Mouse (Mus musculus) kidney, embryonic 15.5 days (tissue): ENCODE measurements around the gene B4galt5. TPM values are rescaled to one million over a fixed set of nuclear protein-coding genes. Genes with fewer than 3 reads are reported as not detected.
A peak's percentile ranks its signal among the peaks of the same experiment; 100 is the strongest.
"Not testable (repeated sequence)": the region's sequence is repeated elsewhere in the genome, so short reads cannot be mapped to it uniquely, and the experiment has no call there.

Experiments used
- ATAC-seq: fragments of 200-750 bp; cut with Nextera tagmentation; replicated peaks from 2 replicates; pipeline ENCODE4 v1.8.0; 2017; ENCODE audit warnings: moderate TSS enrichment; ENCODE audit not compliant: low FRiP score
- H3K27ac ChIP-seq: fragments of 300-500 bp; sonication (generic); 2 replicates; pipeline ENCODE4 v1.5.1; 2015; ENCODE audit warnings: mild to moderate bottlenecking, inconsistent platforms
- H3K27me3 ChIP-seq: fragments of 300-500 bp; sonication (generic); 2 replicates; pipeline ENCODE4 v1.6.1; 2015; ENCODE audit warnings: inconsistent platforms
- H3K36me3 ChIP-seq: fragments of 300-500 bp; sonication (generic); 2 replicates; pipeline ENCODE4 v1.6.1; 2015; ENCODE audit warnings: inconsistent platforms
- H3K4me1 ChIP-seq: fragments of 300-500 bp; sonication (generic); 2 replicates; pipeline ENCODE4 v1.6.1; 2015; ENCODE audit warnings: inconsistent platforms
- H3K4me2 ChIP-seq: fragments of 300-500 bp; sonication (generic); 2 replicates; pipeline ENCODE4 v1.6.1; 2015; ENCODE audit warnings: moderate library complexity, mild to moderate bottlenecking, inconsistent platforms
- H3K4me3 ChIP-seq: fragments of 300-500 bp; sonication (generic); replicated peaks from 2 replicates; pipeline ENCODE4 v1.5.1; 2015; ENCODE audit warnings: mild to moderate bottlenecking, inconsistent platforms
- H3K9ac ChIP-seq: fragments of 300-500 bp; sonication (generic); 2 replicates; pipeline ENCODE4 v1.6.1; 2015; ENCODE audit warnings: mild to moderate bottlenecking, inconsistent platforms
- H3K9me3 ChIP-seq: fragments of 300-500 bp; sonication (generic); replicated peaks from 2 replicates; pipeline ENCODE4 v1.6.1; 2016; ENCODE audit warnings: inconsistent platforms
- WGBS: fragments of 180-500 bp; shearing (Covaris S2); methylation state at CpG from one replicate; pipeline ENCODE4 v1.1.7; 2015; ENCODE audit warnings: mixed read lengths; 5-methylcytosine and 5-hydroxymethylcytosine counted together
- polyA plus RNA-seq: library from polyadenylated mRNA; unstranded; fragments of >200 nt; fragmentation: Nextera tagmentation; extraction: Ambion mirVana; gene quantifications from 2 replicates; pipeline ENCODE4 v1.2.1, GENCODE M21; 2015

The B4galt5 gene
- 9.6 and 12.7 TPM in 2 replicates for polyA plus RNA-seq

GRCm38 (mm10) chr2:167348376-167349282 is at the start of gene B4galt5:
Gene B4galt5, minus strand, starts transcription at chr2:167349183.
- Histone ChIP-seq H3K4me2 (peak within 1 kb of the TSS; percentile 83), H3K9ac (peak within 1 kb of the TSS; percentile 69), H3K36me3 (no peaks in the 10 kb centered on the region), H3K4me3 (peak within 1 kb of the TSS; percentile 76), H3K4me1 (peaks cover 73% of the 10 kb centered on the region), H3K27ac (peak within 1 kb of the TSS; percentile 86), H3K9me3 (no peaks in the 10 kb centered on the region), H3K27me3 (peaks cover 8% of the 10 kb centered on the region; the same call in 1 of the 2 replicates)
- ATAC-seq = peak; percentile 31
- under 1% methylated on average over 77 of the region's 111 CpGs for WGBS

GRCm38 (mm10) chr2:167396420-167396819 is 47.4 kb upstream of the B4galt5 start:
- not testable (repeated sequence) for H3K4me2 ChIP-seq, H3K27me3 ChIP-seq, H3K27ac ChIP-seq, H3K9me3 ChIP-seq, ATAC-seq, H3K4me1 ChIP-seq, H3K36me3 ChIP-seq, H3K4me3 ChIP-seq, H3K9ac ChIP-seq
- 93% methylated on average over 9 of the region's 9 CpGs for WGBS

GRCm38 (mm10) chr2:167394426-167394825 is 45.4 kb upstream of the B4galt5 start:
- Histone ChIP-seq H3K4me2 (no peak overlapping the region), H3K27me3 (no peaks in the 10 kb centered on the region), H3K36me3 (no peaks in the 10 kb centered on the region), H3K4me1 (peaks cover 6% of the 10 kb centered on the region; the same call in 1 of the 2 replicates), H3K9ac (no peak overlapping the region), H3K27ac (no peak overlapping the region), H3K9me3 (peaks cover 3% of the 10 kb centered on the region; the same call in 1 of the 2 replicates), H3K4me3 (no peak overlapping the region)
- no peak for ATAC-seq
- WGBS = 40% methylated on average over 7 of the region's 7 CpGs

- H3K27ac ChIP-seq = no peak overlapping the region
- 82% methylated on average over 6 of the region's 6 CpGs for WGBS
- peaks cover 5% of the 10 kb centered on the region; the same call in 1 of the 2 replicates for H3K9me3 ChIP-seq
- ATAC-seq = no peak
- no peaks in the 10 kb centered on the region for H3K36me3 ChIP-seq
- no peak overlapping the region for H3K4me3 ChIP-seq
- no peak overlapping the region for H3K4me2 ChIP-seq
- no peaks in the 10 kb centered on the region for H3K27me3 ChIP-seq
- H3K4me1 ChIP-seq = peaks cover 24% of the 10 kb centered on the region
- no peak overlapping the region for H3K9ac ChIP-seq
Measured at GRCm38 (mm10) chr2:167386998-167387397, 38.0 kb upstream of the B4galt5 start.

- H3K27ac ChIP-seq = no peak overlapping the region
- H3K9ac ChIP-seq = no peak overlapping the region
- no peaks in the 10 kb centered on the region for H3K36me3 ChIP-seq
- no peak overlapping the region for H3K4me2 ChIP-seq
- H3K4me1 ChIP-seq = peaks cover 27% of the 10 kb centered on the region
- H3K4me3 ChIP-seq = no peak overlapping the region
- H3K27me3 ChIP-seq = no peaks in the 10 kb centered on the region
- 86% methylated on average over 4 of the region's 4 CpGs for WGBS
- H3K9me3 ChIP-seq = peaks cover 5% of the 10 kb centered on the region; the same call in 1 of the 2 replicates
- ATAC-seq = no peak
Measured at GRCm38 (mm10) chr2:167386456-167386855, 37.5 kb upstream of the B4galt5 start.

GRCm38 (mm10) chr2:167383666-167384083 is 34.7 kb upstream of the B4galt5 start:
- no peaks in the 10 kb centered on the region for H3K27me3 ChIP-seq
- H3K4me3 ChIP-seq = no peak overlapping the region
- no peak for ATAC-seq
- H3K4me2 ChIP-seq = no peak overlapping the region
- no peaks in the 10 kb centered on the region for H3K36me3 ChIP-seq
- WGBS = 45% methylated on average over 13 of the region's 13 CpGs
- H3K9ac ChIP-seq = no peak overlapping the region
- no peaks in the 10 kb centered on the region for H3K9me3 ChIP-seq
- H3K27ac ChIP-seq = peak overlapping the region; percentile 46; the same call in 1 of the 2 replicates
- H3K4me1 ChIP-seq = peaks cover 48% of the 10 kb centered on the region

- no peaks in the 10 kb centered on the region for H3K9me3 ChIP-seq
- no peak for ATAC-seq
- 92% methylated on average over 7 of the region's 7 CpGs for WGBS
- peaks cover 61% of the 10 kb centered on the region for H3K4me1 ChIP-seq
- no peak overlapping the region for H3K27ac ChIP-seq
- no peak overlapping the region for H3K4me3 ChIP-seq
- no peaks in the 10 kb centered on the region for H3K27me3 ChIP-seq
- no peak overlapping the region for H3K9ac ChIP-seq
- no peaks in the 10 kb centered on the region for H3K36me3 ChIP-seq
- H3K4me2 ChIP-seq = no peak overlapping the region
Measured at GRCm38 (mm10) chr2:167382389-167382788, 33.4 kb upstream of the B4galt5 start.

- no peak for ATAC-seq
- no peak overlapping the region for H3K4me3 ChIP-seq
- peaks cover 65% of the 10 kb centered on the region for H3K4me1 ChIP-seq
- no peak overlapping the region for H3K27ac ChIP-seq
- H3K4me2 ChIP-seq = no peak overlapping the region
- WGBS = 64% methylated on average over 7 of the region's 7 CpGs
- no peak overlapping the region for H3K9ac ChIP-seq
- no peaks in the 10 kb centered on the region for H3K27me3 ChIP-seq
- H3K9me3 ChIP-seq = no peaks in the 10 kb centered on the region
- no peaks in the 10 kb centered on the region for H3K36me3 ChIP-seq
Measured at GRCm38 (mm10) chr2:167381596-167381995, 32.6 kb upstream of the B4galt5 start.

- Histone ChIP-seq H3K27ac (peak overlapping the region; percentile 74), H3K4me1 (peaks cover 70% of the 10 kb centered on the region), H3K9me3 (no peaks in the 10 kb centered on the region), H3K4me2 (0 out of 2 replicates have a peak overlapping the region, but pooled peaks have one; percentile 3), H3K27me3 (no peaks in the 10 kb centered on the region), H3K4me3 (no peak overlapping the region), H3K36me3 (no peaks in the 10 kb centered on the region), H3K9ac (no peak overlapping the region)
- 47% methylated on average over 7 of the region's 7 CpGs for WGBS
- peak; percentile 24 for ATAC-seq
Measured at GRCm38 (mm10) chr2:167380615-167381285, 31.8 kb upstream of the B4galt5 start.

GRCm38 (mm10) chr2:167378972-167379371 is 30.0 kb upstream of the B4galt5 start:
- H3K9me3 ChIP-seq = no peaks in the 10 kb centered on the region
- peaks cover 59% of the 10 kb centered on the region for H3K4me1 ChIP-seq
- H3K4me3 ChIP-seq = no peak overlapping the region
- no peak overlapping the region for H3K9ac ChIP-seq
- no peak overlapping the region for H3K4me2 ChIP-seq
- H3K27ac ChIP-seq = 0 out of 2 replicates have a peak overlapping the region, but pooled peaks have one; percentile 2
- no peaks in the 10 kb centered on the region for H3K27me3 ChIP-seq
- 0 out of 2 replicates have a peak, but pooled peaks have one; percentile 26 for ATAC-seq
- 27% methylated on average over 4 of the region's 4 CpGs for WGBS
- H3K36me3 ChIP-seq = no peaks in the 10 kb centered on the region

- peaks cover 50% of the 10 kb centered on the region for H3K4me1 ChIP-seq
- H3K9ac ChIP-seq = no peak overlapping the region
- 24% methylated on average over 3 of the region's 3 CpGs for WGBS
- no peaks in the 10 kb centered on the region for H3K27me3 ChIP-seq
- no peak overlapping the region for H3K4me2 ChIP-seq
- H3K9me3 ChIP-seq = no peaks in the 10 kb centered on the region
- no peak overlapping the region for H3K4me3 ChIP-seq
- H3K27ac ChIP-seq = no peak overlapping the region
- no peaks in the 10 kb centered on the region for H3K36me3 ChIP-seq
- ATAC-seq = no peak
Measured at GRCm38 (mm10) chr2:167377697-167378096, 28.7 kb upstream of the B4galt5 start.

GRCm38 (mm10) chr2:167376160-167376564 is 27.2 kb upstream of the B4galt5 start:
- Histone ChIP-seq H3K9me3 (no peaks in the 10 kb centered on the region), H3K4me3 (no peak overlapping the region), H3K27ac (no peak overlapping the region), H3K36me3 (no peaks in the 10 kb centered on the region), H3K9ac (no peak overlapping the region), H3K4me1 (peaks cover 44% of the 10 kb centered on the region), H3K4me2 (no peak overlapping the region), H3K27me3 (no peaks in the 10 kb centered on the region)
- ATAC-seq = no peak
- 77% methylated on average over 8 of the region's 8 CpGs for WGBS
